Mouse (Mus musculus) bone marrow, adult 2 months (tissue): Measurements from ENCODE around the gene Fgfr2.

Experiments
- CTCF ChIP-seq: fragments of 200-500 bp; IDR thresholded peaks from 2 replicates; pipeline ENCODE4 v1.5.1; 2011; ENCODE audit warnings: low read length, control low read depth; ENCODE audit not compliant: control insufficient read depth, insufficient read depth
- POLR2A ChIP-seq: fragments of 200-500 bp; IDR thresholded peaks from 2 replicates; pipeline ENCODE4 v1.6.1; 2011; ENCODE audit warnings: low read depth, mild to moderate bottlenecking, control low read depth, low read length, borderline replicate concordance; ENCODE audit not compliant: control insufficient read depth

GRCm38 (mm10) chr7:132244637-132245036 lies 878.5 kb downstream of the Fgfr2 start:
- no peak for TF ChIP-seq CTCF
- TF ChIP-seq POLR2A, result no peak
